Mouse (Mus musculus) small intestine, adult 2 months (tissue): ENCODE data around the gene OR5BS1P. TPM values are rescaled to one million over a fixed set of nuclear protein-coding genes. Genes with fewer than 3 reads are reported as not detected.

Experiments
- H3K27ac ChIP-seq: fragments of 200-500 bp; 2 replicates; pipeline ENCODE4 v1.5.1; 2012; ENCODE audit warnings: low read depth, low read length, control low read depth, inconsistent platforms; ENCODE audit not compliant: insufficient read depth
- H3K27me3 ChIP-seq: fragments of 200-500 bp; 2 replicates; pipeline ENCODE4 v1.6.1; 2012; ENCODE audit warnings: mild to moderate bottlenecking, moderate library complexity, low read length, inconsistent platforms; ENCODE audit not compliant: control insufficient read depth, insufficient read depth
- H3K36me3 ChIP-seq: fragments of 200-500 bp; 2 replicates; pipeline ENCODE4 v1.6.1; 2012; ENCODE audit warnings: mild to moderate bottlenecking, low read length, control low read depth, inconsistent platforms; ENCODE audit not compliant: control insufficient read depth, insufficient read depth
- H3K4me1 ChIP-seq: fragments of 200-500 bp; 2 replicates; pipeline ENCODE4 v1.6.1; 2012; ENCODE audit warnings: low read length, inconsistent platforms, mixed read lengths; ENCODE audit not compliant: control insufficient read depth, insufficient read depth, insufficient read length
- H3K4me3 ChIP-seq: fragments of 200-500 bp; 2 replicates; pipeline ENCODE4 v1.5.1; 2012; ENCODE audit warnings: low read depth, mild to moderate bottlenecking, control low read depth, inconsistent platforms, low read length, moderate library complexity
- CTCF ChIP-seq: fragments of 200-500 bp; IDR thresholded peaks from 2 replicates; pipeline ENCODE4 v1.5.1; 2012; ENCODE audit warnings: low read depth, mild to moderate bottlenecking, control low read depth, inconsistent platforms, low read length, moderate library complexity, mixed read lengths; ENCODE audit not compliant: insufficient replicate concordance, insufficient read length; ENCODE audit errors: extremely low read depth
- POLR2A ChIP-seq: fragments of 200-500 bp; IDR thresholded peaks from 2 replicates; pipeline ENCODE4 v1.6.1; 2012; ENCODE audit warnings: low read depth, mild to moderate bottlenecking, control low read depth, inconsistent platforms, low read length, moderate library complexity
- WGBS: fragments of 180-500 bp; shearing (Covaris S2); methylation state at CpG from one replicate; pipeline ENCODE4 v1.1.7; 2018; 5-methylcytosine and 5-hydroxymethylcytosine counted together
- polyA plus RNA-seq: library from polyadenylated mRNA; depleted of rRNA; stranded (reverse); fragments of >200 nt; gene quantifications from 2 replicates; pipeline ENCODE4 v1.2.3, GENCODE M21; 2012

Gene OR5BS1P
- polyA plus RNA-seq, 1 experiment, result not detected

DNA sequence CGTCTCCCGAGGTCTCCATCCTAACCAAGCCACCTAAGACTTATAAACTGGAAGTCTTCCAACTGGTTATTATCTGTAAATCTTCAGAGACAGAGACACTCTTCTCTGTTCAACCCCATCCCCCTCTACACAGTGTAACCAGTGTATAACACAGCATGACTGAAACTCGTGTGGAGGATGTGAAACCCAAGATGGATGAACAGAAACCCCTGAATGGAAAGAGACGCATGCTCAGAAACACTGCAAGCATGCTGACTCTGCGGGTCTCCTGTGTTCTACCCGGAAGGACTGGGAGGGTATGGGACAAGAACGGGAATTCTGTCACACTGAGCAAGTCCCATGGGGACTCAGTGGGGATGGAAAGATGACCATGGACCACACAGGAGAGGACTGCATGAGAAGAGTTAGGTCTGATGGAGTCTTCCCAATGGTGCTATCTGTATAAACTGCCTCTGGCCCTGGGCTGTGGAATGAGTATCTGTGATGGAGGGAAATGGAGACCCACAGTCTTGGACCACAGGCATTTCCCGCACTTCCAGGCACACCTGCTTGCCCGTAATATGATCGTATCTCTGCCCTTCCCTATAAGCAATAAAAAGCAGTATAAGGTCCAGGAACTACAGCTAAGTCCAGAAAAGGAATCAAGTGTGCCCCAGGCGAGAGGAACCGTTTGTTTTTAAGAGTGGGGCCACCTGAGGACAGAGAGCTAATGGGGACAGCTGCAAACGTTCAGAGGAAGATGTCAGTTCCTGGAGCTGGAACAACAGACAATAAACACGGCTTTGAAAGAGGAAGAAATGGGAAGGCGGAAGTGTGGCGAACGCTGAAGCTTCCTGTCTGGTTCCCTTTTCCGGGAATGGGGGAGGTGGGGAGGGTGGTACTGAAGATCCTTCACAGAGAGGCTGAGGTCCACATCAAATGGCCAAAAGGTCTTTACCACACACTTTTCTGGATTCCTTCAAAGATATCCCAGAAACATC lies 14.5 kb downstream of the OR5BS1P start:
- TF ChIP-seq POLR2A (no peak), CTCF (no peak)
- Histone ChIP-seq H3K4me3 (peak overlapping the region; percentile 40), H3K27me3 (no peaks in the 10 kb centered on the region), H3K27ac (peak overlapping the region; percentile 25), H3K4me1 (peaks cover 8% of the 10 kb centered on the region; the same call in 1 of the 2 replicates), H3K36me3 (no peaks in the 10 kb centered on the region)
- 35% methylated on average over 18 of the region's 18 CpGs for WGBS

DNA sequence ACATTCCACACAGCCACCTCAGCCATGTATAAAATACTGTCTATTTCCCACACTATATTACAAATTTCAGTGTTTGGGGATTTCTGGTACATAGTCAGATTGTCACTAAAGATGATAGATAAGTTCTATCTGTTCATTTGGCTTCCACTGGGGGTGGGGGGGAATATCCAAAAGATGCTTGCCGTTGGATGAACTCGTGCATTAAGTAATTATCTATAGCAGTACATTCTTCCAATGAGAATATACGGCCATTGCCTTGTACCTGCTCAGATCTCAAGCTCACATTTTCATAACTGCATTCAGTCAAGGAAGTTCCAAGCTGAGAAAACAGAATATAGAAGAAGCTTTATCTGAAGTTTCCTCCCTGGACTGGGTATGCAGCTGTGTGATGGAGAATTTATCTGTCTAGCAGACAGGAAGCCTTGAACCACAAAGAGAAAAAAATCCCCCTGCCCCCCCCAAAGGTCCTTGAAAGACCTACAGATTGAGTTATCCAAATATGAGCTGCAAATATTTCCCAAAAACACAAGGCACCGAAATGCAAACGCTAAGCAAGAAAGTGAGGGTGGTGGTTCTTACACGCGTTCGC lies 16.8 kb downstream of the OR5BS1P start:
- Histone ChIP-seq H3K27ac (no peak overlapping the region), H3K4me1 (peaks cover 8% of the 10 kb centered on the region; the same call in 1 of the 2 replicates), H3K27me3 (no peaks in the 10 kb centered on the region), H3K36me3 (no peaks in the 10 kb centered on the region), H3K4me3 (no peak overlapping the region)
- 88% methylated on average over 8 of the region's 8 CpGs for WGBS
- TF ChIP-seq POLR2A (no peak), CTCF (no peak)

DNA sequence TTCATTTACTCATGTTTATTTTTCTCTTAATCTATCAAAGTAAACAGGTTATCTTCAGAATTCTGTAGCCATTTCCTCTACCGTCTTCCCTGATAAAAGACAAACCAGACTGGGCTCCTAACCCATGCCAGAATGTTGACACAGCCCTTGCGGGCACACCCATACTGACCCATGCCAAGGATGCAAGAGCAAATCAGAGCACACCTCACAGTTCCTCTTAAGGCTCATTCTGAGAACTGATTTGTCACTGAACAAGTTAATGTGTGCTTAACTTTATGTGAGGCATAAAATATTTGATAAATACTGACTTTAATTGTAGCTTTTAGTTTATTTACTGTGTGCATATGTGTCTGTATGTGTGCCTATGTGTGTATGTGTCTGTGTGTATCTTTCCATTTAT lies 21.6 kb downstream of the OR5BS1P start:
- no peaks in the 10 kb centered on the region for H3K27me3 ChIP-seq
- no peak overlapping the region for H3K4me3 ChIP-seq
- H3K27ac ChIP-seq, result no peak overlapping the region
- 13% methylated on average over 2 of the region's 2 CpGs for WGBS
- TF ChIP-seq POLR2A, result no peak
- TF ChIP-seq CTCF, result no peak
- no peaks in the 10 kb centered on the region for H3K4me1 ChIP-seq
- no peaks in the 10 kb centered on the region for H3K36me3 ChIP-seq

DNA sequence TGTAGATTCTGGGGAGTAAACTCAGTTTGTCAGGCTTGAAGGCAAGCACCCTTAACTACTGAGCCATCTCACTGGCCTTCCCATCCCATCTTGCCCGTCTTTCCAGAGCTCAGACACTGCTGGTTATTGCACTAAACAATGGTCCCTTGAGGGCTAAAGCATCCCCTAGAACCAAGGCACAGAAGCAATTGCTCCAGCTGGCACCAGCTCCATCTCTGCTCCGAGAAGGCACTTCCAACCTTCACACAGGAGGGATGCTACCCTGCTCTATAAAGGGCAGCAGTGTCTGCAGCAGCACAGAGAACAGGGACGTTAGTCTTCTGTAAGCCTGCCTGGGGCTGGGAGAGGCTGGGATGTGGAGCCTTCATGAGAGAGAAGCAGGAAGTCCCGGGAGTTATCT lies 22.4 kb downstream of the OR5BS1P start, which contains the start of gene Olfr279:
Olfr279 (plus strand) TSS at position 301 of the 400 bp plus-strand sequence.
- H3K4me3 ChIP-seq, result no peak within 1 kb of the TSS
- H3K36me3 ChIP-seq, result no peaks in the 10 kb centered on the region
- no peaks in the 10 kb centered on the region for H3K27me3 ChIP-seq
- no peaks in the 10 kb centered on the region for H3K4me1 ChIP-seq
- no peak within 1 kb of the TSS for H3K27ac ChIP-seq
- WGBS, result 37% methylated on average over 4 of the region's 4 CpGs
- TF ChIP-seq POLR2A (no peak), CTCF (no peak)

DNA sequence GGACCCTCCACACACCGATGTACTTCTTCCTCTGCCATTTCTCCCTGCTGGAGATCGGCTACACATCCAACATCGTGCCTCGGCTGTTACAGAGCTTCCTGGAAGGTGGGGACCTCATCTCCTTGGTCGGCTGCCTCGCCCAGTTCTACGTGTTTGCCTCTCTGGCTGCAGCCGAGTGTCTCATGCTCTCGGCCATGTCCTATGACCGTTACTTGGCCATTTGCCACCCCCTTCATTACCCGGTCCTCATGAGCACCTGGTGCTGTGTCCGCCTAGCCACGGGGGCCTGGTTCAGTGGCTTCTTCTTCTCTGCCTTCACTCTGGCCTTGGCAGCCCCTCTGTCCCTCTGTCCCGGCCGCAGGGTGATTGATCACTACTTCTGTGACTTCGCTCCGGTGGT lies 27.9 kb downstream of the OR5BS1P start:
- Histone ChIP-seq H3K4me3 (no peak overlapping the region), H3K36me3 (no peaks in the 10 kb centered on the region), H3K4me1 (no peaks in the 10 kb centered on the region), H3K27me3 (no peaks in the 10 kb centered on the region; the same call in 1 of the 2 replicates), H3K27ac (no peak overlapping the region)
- no peak for TF ChIP-seq POLR2A
- TF ChIP-seq CTCF, result no peak
- 49% methylated on average over 17 of the region's 17 CpGs for WGBS

DNA sequence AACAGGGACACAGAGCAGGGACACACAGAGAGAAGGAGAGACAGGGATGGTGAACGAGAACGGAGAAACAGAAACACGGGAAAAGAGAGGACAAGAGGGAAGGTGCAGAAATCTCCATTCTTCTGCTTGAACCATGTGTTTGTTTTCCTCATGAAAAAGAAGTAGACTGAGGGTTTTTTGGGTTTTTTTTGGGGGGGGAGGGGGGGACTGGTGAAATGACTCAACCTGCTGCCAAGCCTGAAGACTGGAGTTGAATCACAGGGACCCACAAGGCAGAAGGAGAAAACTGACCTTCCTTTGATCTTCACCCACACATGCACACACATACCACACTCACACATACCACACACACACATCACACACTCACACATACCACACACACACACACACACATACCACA lies 33.6 kb downstream of the OR5BS1P start:
- Histone ChIP-seq H3K36me3 (no peaks in the 10 kb centered on the region), H3K27ac (no peak overlapping the region), H3K4me3 (no peak overlapping the region), H3K4me1 (no peaks in the 10 kb centered on the region), H3K27me3 (0 out of 2 replicates have a peak, but pooled peaks cover 2% of the 10 kb centered on the region)
- TF ChIP-seq POLR2A (no peak), CTCF (no peak)
- WGBS, result 76% methylated on average over 3 of the region's 3 CpGs

DNA sequence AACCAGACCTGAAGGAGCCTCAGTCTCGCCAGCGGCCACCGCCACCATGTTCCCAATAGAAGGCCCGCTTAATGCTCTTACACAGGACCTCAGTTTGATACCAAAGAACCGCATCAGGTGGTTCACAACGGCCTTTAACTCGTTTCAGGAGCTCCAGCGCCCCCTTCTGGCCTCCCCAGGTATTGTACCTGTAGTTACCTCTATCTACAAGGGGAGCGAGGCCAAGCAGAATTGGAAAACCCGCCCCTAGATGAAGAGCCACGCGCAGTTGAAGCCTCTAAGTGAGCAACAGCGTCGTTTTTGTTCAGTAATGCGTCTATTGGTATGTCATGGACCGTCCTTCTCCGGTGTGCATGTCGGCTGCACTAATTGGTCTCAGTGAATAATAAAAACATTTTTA lies 34.8 kb downstream of the OR5BS1P start:
- Histone ChIP-seq H3K4me1 (no peaks in the 10 kb centered on the region), H3K27me3 (0 out of 2 replicates have a peak, but pooled peaks cover 2% of the 10 kb centered on the region), H3K4me3 (no peak overlapping the region), H3K27ac (no peak overlapping the region), H3K36me3 (no peaks in the 10 kb centered on the region)
- 11% methylated on average over 18 of the region's 18 CpGs for WGBS
- TF ChIP-seq POLR2A (no peak), CTCF (peak; percentile 90; the same call in 1 of the 2 replicates)
